Mouse (Mus musculus): ENCODE measurements around the gene Fap. TPM values are rescaled to one million over a fixed set of nuclear protein-coding genes. Genes with fewer than 3 reads are reported as not detected.

Fap gene
- polyA plus RNA-seq, 1 experiment = 0.11 TPM

DNA sequence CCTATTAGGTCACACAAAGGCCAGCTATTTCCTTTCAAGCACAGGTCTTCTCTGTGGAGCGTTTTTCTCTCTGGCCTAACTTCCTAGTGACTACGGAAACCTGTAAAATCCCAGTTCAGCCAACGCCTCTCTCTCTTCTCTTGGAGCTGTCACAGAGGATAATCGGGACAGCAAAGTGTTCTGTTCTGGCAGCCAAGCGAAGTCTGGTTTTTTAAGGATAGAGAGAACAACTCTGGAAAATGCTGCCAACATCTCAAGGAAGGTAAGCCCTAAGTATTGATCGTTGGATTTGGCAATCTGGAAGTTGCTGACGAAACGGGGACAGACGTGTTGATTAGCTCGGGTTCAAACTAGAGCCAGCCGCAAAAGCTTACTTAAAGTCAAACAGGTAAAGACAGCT is 118.9 kb downstream of the Fap start:
- no peak overlapping the region for H3K4me3 ChIP-seq
- H3K79me2 ChIP-seq (ENCODE audit: control insufficient read depth, insufficient read depth) = no peaks in the 10 kb centered on the region
- no peak for TF ChIP-seq REST (IDR thresholded peaks at IDR 0.05; ENCODE audit: insufficient read depth, insufficient read length)
- TF ChIP-seq POLR2A (IDR thresholded peaks at IDR 0.05; ENCODE audit: insufficient read length, low read depth) = no peak
- no peak for TF ChIP-seq TCF12 (IDR thresholded peaks at IDR 0.05; ENCODE audit: insufficient read depth, poor library complexity, severe bottlenecking)
- no peak for TF ChIP-seq MAX (IDR thresholded peaks at IDR 0.05; ENCODE audit: low read depth)
- TF ChIP-seq TCF3 (IDR thresholded peaks at IDR 0.05; ENCODE audit: insufficient read length, low read depth) = no peak
- no peak for TF ChIP-seq POLR2AphosphoS2 (IDR thresholded peaks at IDR 0.05; ENCODE audit: insufficient read length, low read depth)
- TF ChIP-seq SRF (IDR thresholded peaks at IDR 0.05; ENCODE audit: control insufficient read depth, insufficient read length, low read depth) = no peak
- no peak for TF ChIP-seq MYOG (IDR thresholded peaks at IDR 0.05; ENCODE audit: control insufficient read depth in 1 of 3, insufficient read depth in 1 of 3, insufficient read length in 2 of 3, low read depth in 2 of 3)
- TF ChIP-seq USF1 (IDR thresholded peaks at IDR 0.05; ENCODE audit: low read depth) = no peak
- TF ChIP-seq CEBPB (IDR thresholded peaks at IDR 0.05; ENCODE audit: insufficient read depth, poor library complexity, severe bottlenecking) = no peak
- no peaks in the 10 kb centered on the region for H3K27me3 ChIP-seq (ENCODE audit: control insufficient read depth, insufficient read depth, insufficient read length)
- H3K36me3 ChIP-seq (ENCODE audit: control insufficient read depth, insufficient read depth) = no peaks in the 10 kb centered on the region
- no peak overlapping the region for H3ac ChIP-seq (ENCODE audit: control insufficient read depth, insufficient read length)
- no peak overlapping the region for H3K4me2 ChIP-seq (ENCODE audit: low read depth)

DNA sequence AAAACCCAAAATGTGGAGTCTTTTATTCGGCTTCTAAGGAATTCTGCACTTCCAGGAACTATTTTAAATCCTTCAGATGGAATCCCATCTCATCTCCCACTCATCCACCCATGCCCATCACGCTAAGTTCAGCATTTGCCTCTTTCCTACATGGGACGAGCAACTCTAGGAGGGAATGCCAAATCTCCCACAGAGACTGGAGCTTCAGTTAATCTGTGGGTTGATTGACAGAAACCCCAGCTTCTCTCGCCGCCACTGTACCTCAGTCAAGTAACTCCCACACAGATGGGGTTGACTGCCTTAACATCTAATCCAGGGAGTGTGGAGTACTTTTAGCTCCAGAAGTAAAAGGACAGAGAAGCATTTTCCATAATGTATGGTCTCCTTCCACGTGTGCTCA is 119.8 kb downstream of the Fap start:
- Histone ChIP-seq H3K36me3 (ENCODE audit: control insufficient read depth, insufficient read depth) (no peaks in the 10 kb centered on the region), H3K79me2 (ENCODE audit: control insufficient read depth, insufficient read depth) (no peaks in the 10 kb centered on the region), H3K4me3 (no peak overlapping the region), H3K4me2 (ENCODE audit: low read depth) (no peak overlapping the region), H3ac (ENCODE audit: control insufficient read depth, insufficient read length) (no peak overlapping the region), H3K27me3 (ENCODE audit: control insufficient read depth, insufficient read depth, insufficient read length) (no peaks in the 10 kb centered on the region)
- TF ChIP-seq POLR2A (IDR thresholded peaks at IDR 0.05; ENCODE audit: insufficient read length, low read depth) (no peak), USF1 (IDR thresholded peaks at IDR 0.05; ENCODE audit: low read depth) (no peak), E2F4 (IDR thresholded peaks at IDR 0.05; ENCODE audit: insufficient read depth) (no peak), MYOD1 (IDR thresholded peaks at IDR 0.05; ENCODE audit: control insufficient read depth in 1 of 3, insufficient read length in 2 of 3, low read depth in 2 of 3) (no peak), SRF (IDR thresholded peaks at IDR 0.05; ENCODE audit: control insufficient read depth, insufficient read length, low read depth) (no peak), TCF3 (IDR thresholded peaks at IDR 0.05; ENCODE audit: insufficient read length, low read depth) (no peak), TCF12 (IDR thresholded peaks at IDR 0.05; ENCODE audit: insufficient read depth, poor library complexity, severe bottlenecking) (no peak), MYOG (IDR thresholded peaks at IDR 0.05; ENCODE audit: control insufficient read depth in 1 of 3, insufficient read depth in 1 of 3, insufficient read length in 2 of 3, low read depth in 2 of 3) (no peak), CEBPB (IDR thresholded peaks at IDR 0.05; ENCODE audit: insufficient read depth, poor library complexity, severe bottlenecking) (no peak), MAX (IDR thresholded peaks at IDR 0.05; ENCODE audit: low read depth) (no peak), REST (IDR thresholded peaks at IDR 0.05; ENCODE audit: insufficient read depth, insufficient read length) (no peak), POLR2AphosphoS2 (IDR thresholded peaks at IDR 0.05; ENCODE audit: insufficient read length, low read depth) (no peak)

Other genes with a start within 250 kb of the Fap start
- gene Dpp4, start 161.8 kb downstream of the Fap start, polyA plus RNA-seq (2012; fragmentation: generic; extraction: Trizol) = not detected
- gene Gcg, start 90.4 kb downstream of the Fap start, polyA plus RNA-seq (2012; fragmentation: generic; extraction: Trizol) = not detected
- 0.32 TPM for gene Ifih1, start 72.2 kb upstream of the Fap start, polyA plus RNA-seq (2012; fragmentation: generic; extraction: Trizol)
- 0.13 TPM for gene Gca, start 90.2 kb upstream of the Fap start, polyA plus RNA-seq (2012; fragmentation: generic; extraction: Trizol)

Data from myocyte (in vitro differentiated cells).